Mouse (Mus musculus): Measurements from ENCODE around the gene Tstd2.

Gene Tstd2

GRCm38 (mm10) chr4:46138287-46139222, at the start of gene Tstd2, which contains the start of gene Ncbp1:
Tstd2 (minus strand) TSS chr4:46138694.
Ncbp1 (plus strand) TSS chr4:46138613.
- in situ Hi-C loops (cut with MboI; ENCODE audit: unreplicated experiment in 2 of 2): loop anchor here (10.0 to 25.0 kb wide), 2 partner anchors 56 to 1126 kb away; partner anchors contain the start of genes Polr1e (in 2 of the 2), Zbtb5 (in 2 of the 2) and Xpa (in 1 of the 2)

GRCm38 (mm10) chr4:46186466-46186865, 48.0 kb upstream of the Tstd2 start:
- in situ Hi-C loops (cut with MboI; ENCODE audit: unreplicated experiment in 2 of 2): no loop called here

DNA sequence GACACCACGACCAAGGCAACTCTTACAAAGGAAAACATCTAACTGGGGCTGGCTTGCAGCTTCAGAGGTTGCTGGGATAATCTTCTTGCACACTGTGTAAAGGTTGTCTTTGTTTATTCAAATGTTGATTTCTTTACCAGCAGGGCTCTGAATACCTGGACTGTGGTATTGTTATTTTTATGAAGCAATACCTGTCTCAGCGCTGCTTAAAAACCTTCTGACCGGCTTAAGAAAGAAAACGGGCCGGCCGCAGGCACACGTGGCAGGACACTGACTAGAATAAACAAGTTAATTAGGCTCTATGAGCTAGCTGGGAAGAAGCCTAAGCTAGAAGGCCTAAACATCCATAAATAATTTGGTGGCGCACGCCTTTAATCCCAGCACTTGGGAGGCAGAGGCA, 47.4 kb upstream of the Tstd2 start:
- in situ Hi-C loops (cut with MboI; ENCODE audit: unreplicated experiment in 2 of 2): no loop called here

DNA sequence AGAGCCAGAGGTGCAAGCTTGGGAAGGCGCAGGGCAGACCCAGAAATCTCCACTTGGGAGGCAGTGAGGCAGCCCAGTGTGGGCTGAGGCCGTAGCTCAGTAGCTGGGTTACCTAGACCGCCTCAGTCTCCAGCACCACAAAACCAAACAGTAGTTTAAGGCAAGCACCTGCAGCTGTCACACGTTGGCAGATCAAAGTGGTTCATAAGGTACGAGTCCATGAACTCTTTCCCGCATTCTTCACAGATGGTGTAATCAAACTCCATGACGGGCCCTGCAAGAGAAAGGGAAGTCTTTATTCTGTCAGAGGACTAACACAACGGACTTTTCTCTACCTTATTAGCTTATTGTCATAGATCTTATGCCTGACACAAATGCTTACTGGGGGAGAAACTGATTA, 46.9 kb upstream of the Tstd2 start:
- in situ Hi-C loops (cut with MboI; ENCODE audit: unreplicated experiment in 2 of 2): no loop called here

DNA sequence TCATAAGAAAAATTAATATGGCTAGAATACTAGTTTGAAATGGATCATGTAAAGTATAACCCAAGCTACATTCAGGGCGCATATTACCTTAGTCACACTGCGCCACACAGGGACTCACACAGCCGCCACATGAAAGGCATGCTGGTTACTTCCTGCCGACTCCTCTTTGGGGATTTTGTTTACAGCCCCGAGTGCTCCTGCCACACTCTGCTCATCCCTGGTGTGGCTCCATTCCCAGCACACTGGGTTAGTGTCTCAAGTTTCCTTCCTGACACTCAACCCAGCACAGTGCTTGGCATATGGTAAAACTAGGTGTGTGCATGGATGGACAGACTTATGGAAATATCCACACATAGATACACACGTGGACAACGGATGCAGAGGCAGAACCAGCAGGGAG, 43.7 kb upstream of the Tstd2 start:
- in situ Hi-C loops (cut with MboI; ENCODE audit: unreplicated experiment in 2 of 2): no loop called here

- in situ Hi-C loops (cut with MboI; ENCODE audit: unreplicated experiment in 2 of 2): no loop called here
Observed at GRCm38 (mm10) chr4:46181168-46181567, 42.7 kb upstream of the Tstd2 start.

DNA sequence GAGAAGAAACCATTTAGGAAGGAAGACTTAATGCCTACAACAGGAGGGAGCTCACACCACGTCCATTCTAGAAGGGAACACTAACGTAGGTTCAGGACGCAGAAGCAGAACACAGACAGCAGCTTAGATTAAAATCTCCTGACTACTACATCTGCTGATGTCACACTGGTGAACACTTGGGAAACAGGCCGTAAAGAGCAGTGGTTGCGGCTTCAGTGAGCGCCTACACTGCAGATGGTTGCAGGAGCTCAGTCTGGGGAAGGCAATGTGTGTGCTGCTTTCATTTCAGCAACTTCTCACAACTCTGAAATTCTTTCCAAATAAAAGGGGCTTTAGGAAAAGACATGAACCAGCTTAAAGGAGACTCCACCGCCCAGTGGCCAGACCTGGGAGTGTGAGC, 39.0 kb upstream of the Tstd2 start:
- in situ Hi-C loops (cut with MboI; ENCODE audit: unreplicated experiment in 2 of 2): no loop called here

DNA sequence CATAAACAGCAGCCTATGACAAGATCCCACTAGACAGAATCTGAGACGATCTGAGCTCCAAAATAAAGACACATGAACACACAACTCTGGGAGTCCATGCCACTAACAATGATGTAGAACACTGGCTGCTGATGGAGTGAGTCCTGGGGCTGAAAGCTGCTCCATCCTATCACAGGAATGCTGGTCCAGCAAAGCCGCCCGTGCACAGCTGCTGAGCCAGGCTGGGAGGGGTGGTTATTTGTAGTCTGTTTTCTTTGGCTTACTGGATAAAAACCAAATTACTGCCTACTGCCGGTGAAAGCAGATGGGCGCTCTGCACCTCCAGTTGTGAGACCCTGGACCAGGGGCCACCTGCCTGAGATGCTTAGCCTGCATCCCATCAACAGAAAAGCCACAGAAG, 38.5 kb upstream of the Tstd2 start:
- in situ Hi-C loops (cut with MboI; ENCODE audit: unreplicated experiment in 2 of 2): no loop called here

- in situ Hi-C loops (cut with MboI; ENCODE audit: unreplicated experiment in 2 of 2): no loop called here
Observed at GRCm38 (mm10) chr4:46176313-46176712, 37.8 kb upstream of the Tstd2 start.

- in situ Hi-C loops (cut with MboI; ENCODE audit: unreplicated experiment in 2 of 2): loop anchor here in 1 of 2 experiments (25.0 kb wide), 1 partner anchor 1509 kb away; no protein-coding TSS in a partner anchor
Observed at GRCm38 (mm10) chr4:46171761-46172160, 33.3 kb upstream of the Tstd2 start.

DNA sequence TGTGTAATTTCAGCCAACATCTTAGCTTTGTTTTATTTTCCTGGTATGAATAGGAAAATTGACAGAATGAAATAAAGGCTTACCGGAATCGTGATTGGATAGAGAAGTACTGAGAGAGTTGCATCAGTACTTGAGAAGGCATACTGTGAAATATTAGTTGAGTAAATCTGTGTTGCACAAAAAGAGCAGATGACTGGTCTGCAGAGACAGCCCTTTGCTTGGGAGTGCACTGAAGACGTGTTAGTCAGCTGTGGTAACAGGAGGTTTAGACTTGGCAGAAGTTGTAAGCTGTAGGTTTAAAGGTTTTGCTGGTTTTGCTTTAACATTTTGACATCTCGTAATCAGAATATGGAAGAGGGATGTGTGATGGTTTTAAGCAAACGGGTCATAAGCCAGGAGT, 27.3 kb upstream of the Tstd2 start:
- in situ Hi-C loops (cut with MboI; ENCODE audit: unreplicated experiment in 2 of 2): loop anchor here in 1 of 2 experiments (25.0 kb wide), 1 partner anchor 1504 kb away; no protein-coding TSS in a partner anchor

- in situ Hi-C loops (cut with MboI; ENCODE audit: unreplicated experiment in 2 of 2): loop anchor here in 1 of 2 experiments (25.0 kb wide), 1 partner anchor 1502 kb away; no protein-coding TSS in a partner anchor
Observed at GRCm38 (mm10) chr4:46164027-46164426, 25.5 kb upstream of the Tstd2 start.

GRCm38 (mm10) chr4:46151903-46152544, 13.5 kb upstream of the Tstd2 start:
- in situ Hi-C loops (cut with MboI; ENCODE audit: unreplicated experiment in 2 of 2): loop anchor here in 1 of 2 experiments (25.0 kb wide), 1 partner anchor 1490 kb away; no protein-coding TSS in a partner anchor

GRCm38 (mm10) chr4:46146881-46147280, 8.4 kb upstream of the Tstd2 start:
- in situ Hi-C loops (cut with MboI; ENCODE audit: unreplicated experiment in 2 of 2): loop anchor here (25.0 kb wide), 1 partner anchor 1135 kb away; the partner anchor contains the start of genes Polr1e (in 2 of the 2) and Zbtb5 (in 2 of the 2)

DNA sequence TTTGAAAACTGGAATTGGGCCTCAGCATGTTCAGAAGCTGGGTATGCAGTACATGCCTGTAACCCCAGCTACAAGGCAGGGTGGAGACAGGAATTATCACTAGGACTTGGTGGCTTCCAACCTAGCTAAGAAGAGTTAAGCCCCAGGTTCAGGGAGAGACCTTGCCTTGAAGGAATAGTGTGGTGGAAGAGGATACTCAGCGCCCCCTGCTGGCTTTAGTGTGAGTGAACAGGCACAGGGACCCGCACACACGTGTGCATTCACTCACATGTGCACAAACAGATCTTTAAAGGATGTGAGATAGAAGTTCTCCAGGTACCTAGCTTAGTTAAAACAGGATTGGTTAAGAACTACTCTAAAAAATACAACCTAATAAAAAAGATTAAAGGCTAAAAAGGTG, 5.8 kb upstream of the Tstd2 start:
- in situ Hi-C loops (cut with MboI; ENCODE audit: unreplicated experiment in 2 of 2): loop anchor here (25.0 kb wide), 1 partner anchor 1132 kb away; the partner anchor contains the start of genes Polr1e (in 2 of the 2) and Zbtb5 (in 2 of the 2)

- in situ Hi-C loops (cut with MboI; ENCODE audit: unreplicated experiment in 2 of 2): loop anchor here (10.0 to 25.0 kb wide), 2 partner anchors 57 to 1125 kb away; partner anchors contain the start of genes Polr1e (in 2 of the 2), Zbtb5 (in 2 of the 2) and Xpa (in 1 of the 2)
Observed at GRCm38 (mm10) chr4:46137629-46138286, 736 bp downstream of the Tstd2 start.

DNA sequence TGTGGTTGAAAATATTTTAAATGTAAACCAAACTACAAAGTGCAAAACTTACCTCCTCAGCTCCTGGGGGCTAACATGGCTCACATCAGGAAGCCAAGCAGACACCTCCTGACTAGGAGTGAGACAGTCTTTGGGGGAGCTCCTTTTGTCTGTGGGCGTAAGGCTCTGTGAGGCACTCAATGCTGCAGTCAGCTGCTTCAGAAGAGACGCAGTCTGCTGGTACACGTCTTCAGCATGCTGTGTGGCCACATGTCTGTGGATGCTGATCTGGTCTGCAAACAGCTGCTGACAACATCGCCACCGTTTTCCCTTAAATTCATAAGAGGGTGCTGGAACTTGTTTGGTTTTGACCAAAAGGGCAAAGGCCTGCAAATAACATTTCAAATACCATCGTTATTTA, 6.7 kb downstream of the Tstd2 start:
- in situ Hi-C loops (cut with MboI; ENCODE audit: unreplicated experiment in 2 of 2): loop anchor here (10.0 to 25.0 kb wide), 2 partner anchors 63 to 1119 kb away; partner anchors contain the start of genes Polr1e (in 2 of the 2), Zbtb5 (in 2 of the 2) and Xpa (in 1 of the 2)

DNA sequence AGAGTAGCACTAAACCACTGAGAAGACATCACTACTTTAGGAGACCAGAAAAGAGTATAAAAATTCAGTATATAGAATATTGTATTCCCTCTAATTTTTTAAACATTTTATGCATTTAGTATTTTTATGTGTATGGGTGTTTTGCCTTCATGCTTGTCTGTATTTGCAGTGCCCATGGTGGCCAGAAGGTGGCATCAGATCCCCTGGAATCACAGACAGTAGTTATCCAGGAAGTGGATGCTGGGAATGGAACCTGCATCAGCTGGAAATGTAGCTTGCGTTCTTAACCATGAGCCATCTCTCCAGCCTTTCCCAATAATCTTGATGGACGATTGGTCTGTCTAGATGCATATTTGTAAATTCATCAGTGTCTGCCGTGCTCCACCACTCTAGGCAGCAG, 8.3 kb downstream of the Tstd2 start:
- in situ Hi-C loops (cut with MboI; ENCODE audit: unreplicated experiment in 2 of 2): loop anchor here (10.0 to 25.0 kb wide), 2 partner anchors 65 to 1118 kb away; partner anchors contain the start of genes Polr1e (in 2 of the 2), Zbtb5 (in 2 of the 2) and Xpa (in 1 of the 2)

DNA sequence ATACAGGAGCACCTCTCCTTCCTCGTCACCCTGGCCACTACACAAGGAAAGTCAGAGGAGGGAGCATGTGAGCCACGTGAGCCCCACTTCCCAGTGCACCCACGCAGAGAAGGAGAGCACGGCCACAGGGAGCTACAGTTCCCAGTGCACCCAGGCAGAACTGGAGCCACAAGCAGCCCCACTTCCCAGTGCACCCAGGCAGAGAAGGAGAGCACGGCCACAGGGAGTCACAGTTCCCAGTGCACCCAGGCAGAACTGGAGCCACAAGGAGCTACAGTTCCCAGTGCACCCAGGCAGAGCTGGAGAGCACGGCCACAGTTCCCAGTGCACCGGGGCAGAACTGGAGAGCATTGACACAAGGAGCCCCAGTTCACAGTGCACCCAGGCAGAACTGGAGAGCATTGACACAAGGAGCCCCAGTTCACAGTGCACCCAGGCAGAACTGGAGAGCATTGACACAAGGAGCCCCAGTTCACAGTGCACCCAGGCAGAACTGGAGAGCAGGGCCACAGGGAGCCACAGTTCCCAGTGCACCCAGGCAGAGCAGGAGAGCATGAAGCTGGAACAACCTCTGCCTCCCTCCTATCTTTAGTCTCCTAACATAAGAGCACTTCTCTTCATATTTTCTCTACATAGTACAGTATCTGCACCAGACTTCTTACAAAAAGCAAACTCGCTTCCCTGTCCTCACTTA, 9.0 kb downstream of the Tstd2 start:
- in situ Hi-C loops (cut with MboI; ENCODE audit: unreplicated experiment in 2 of 2): loop anchor here (10.0 to 25.0 kb wide), 3 partner anchors 65 to 1117 kb away; partner anchors contain the start of genes Polr1e (in 2 of the 2), Zbtb5 (in 2 of the 2) and Xpa (in 1 of the 2)
